Mouse (Mus musculus): Measurements from ENCODE around the gene Nom1.

DNA sequence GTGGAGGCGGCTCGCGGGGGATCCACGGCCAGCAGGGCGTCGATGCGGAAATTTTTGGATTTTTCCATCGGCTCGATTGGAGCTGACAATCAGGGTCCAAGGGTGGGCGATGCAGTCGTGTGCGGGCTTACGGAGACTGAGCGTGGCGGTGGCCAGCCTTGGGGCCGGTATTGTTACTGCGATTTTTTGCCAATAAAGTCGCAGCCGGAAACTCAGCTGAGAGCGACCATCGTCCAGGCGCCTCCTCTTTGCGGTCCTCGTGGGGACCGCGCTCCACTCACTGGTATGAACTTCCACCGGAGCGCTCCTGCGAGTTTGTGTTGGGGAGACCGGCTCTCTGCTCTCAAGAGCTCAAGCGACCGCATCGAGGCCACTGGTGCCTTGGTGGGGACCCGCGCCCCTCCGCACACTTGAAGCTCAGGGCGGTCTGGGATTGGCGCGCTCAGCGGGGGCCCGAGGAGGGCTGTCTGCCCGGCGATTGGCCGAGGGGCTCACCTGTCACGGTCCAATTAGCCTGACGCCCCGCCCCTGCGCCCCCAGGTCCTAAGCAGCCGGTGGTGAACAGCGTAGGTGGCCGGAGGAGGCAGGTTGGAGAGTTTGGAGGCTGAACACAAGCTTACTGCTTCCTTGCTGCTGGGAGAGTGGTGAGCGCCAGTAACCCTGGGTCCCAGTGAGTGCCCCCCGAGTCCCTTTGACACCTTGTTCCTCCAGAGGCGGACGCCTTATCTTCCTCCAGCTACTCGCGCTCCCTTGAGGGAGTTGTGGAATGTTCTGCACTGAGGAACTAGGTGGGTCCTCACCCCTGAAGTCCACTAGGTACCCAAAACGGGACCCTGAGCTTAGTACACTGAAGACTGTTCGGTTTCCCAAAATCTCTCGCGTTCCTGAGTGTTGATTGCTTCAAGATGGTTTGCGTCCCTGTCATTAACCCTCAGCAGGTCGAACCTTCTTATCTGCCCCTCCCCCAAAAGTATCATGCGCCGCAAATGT lies 44.0 kb downstream of the Nom1 start, which contains the start of gene Mnx1:
- TF ChIP-seq CTCF (IDR thresholded peaks at IDR 0.05; ENCODE audit: low read depth, low read length) (no peak), GATA2 (IDR thresholded peaks at IDR 0.05; ENCODE audit: borderline replicate concordance, low read depth, low read length) (no peak), TAL1 (conservative IDR thresholded peaks at IDR 0.05; ENCODE audit: low read depth, low read length) (no peak)
